Mouse (Mus musculus): ENCODE measurements around the gene Psmd5. TPM values are rescaled to one million over a fixed set of nuclear protein-coding genes. Genes with fewer than 3 reads are reported as not detected.
A peak's percentile ranks its signal among the peaks of the same experiment; 100 is the strongest.
"Not testable (repeated sequence)": the region's sequence is repeated elsewhere in the genome, so short reads cannot be mapped to it uniquely, and the experiment has no call there.

The Psmd5 gene
- polyA plus RNA-seq, 1 experiment = 1.2 TPM

- H3K36me3 ChIP-seq (ENCODE audit: control insufficient read depth) = no peaks in the 10 kb centered on the region
- no peaks in the 10 kb centered on the region for H3K4me1 ChIP-seq (ENCODE audit: control insufficient read depth)
- no peak overlapping the region for H3K4me3 ChIP-seq (replicated peaks)
- no peaks in the 10 kb centered on the region for H3K9me3 ChIP-seq (ENCODE audit: control insufficient read depth, low read length)
- no peak for TF ChIP-seq GATA1 (IDR thresholded peaks at IDR 0.05; ENCODE audit: low read length)
- no peak for TF ChIP-seq TAL1 (IDR thresholded peaks at IDR 0.05; ENCODE audit: low read length)
- peaks cover 11% of the 10 kb centered on the region for H3K27me3 ChIP-seq (ENCODE audit: control insufficient read depth)
These were observed 39.1 kb downstream of the Psmd5 start for GRCm38 (mm10) chr2:34835669-34836068.

DNA sequence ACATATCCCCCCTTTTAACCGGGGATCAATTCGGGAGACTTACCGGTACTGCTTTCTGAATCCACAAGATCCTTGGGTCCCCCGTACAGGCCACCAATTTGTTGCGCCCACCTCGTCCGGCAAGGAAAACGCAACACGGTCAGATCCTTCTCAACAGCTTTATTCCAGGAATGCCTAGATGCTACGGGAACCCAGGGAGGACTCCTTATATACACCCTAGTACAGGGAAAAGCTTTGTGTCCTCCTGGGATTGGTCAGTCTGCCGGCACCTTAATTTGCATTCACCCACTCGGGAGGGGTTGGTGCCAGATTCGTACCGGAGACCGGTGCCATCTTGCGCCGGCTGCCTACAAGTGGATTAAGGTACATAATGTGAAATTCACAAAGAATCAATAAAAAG lies 41.1 kb downstream of the Psmd5 start:
- TF ChIP-seq GATA1 (IDR thresholded peaks at IDR 0.05; ENCODE audit: low read length) (no peak), TAL1 (IDR thresholded peaks at IDR 0.05; ENCODE audit: low read length) (no peak)
- Histone ChIP-seq H3K4me1 (ENCODE audit: control insufficient read depth) (no peaks in the 10 kb centered on the region), H3K27me3 (ENCODE audit: control insufficient read depth) (peaks cover 14% of the 10 kb centered on the region), H3K9me3 (ENCODE audit: control insufficient read depth, low read length) (peaks cover 17% of the 10 kb centered on the region), H3K36me3 (ENCODE audit: control insufficient read depth) (no peaks in the 10 kb centered on the region; the same call in 1 of the 2 replicates), H3K4me3 (replicated peaks) (no peak overlapping the region)

DNA sequence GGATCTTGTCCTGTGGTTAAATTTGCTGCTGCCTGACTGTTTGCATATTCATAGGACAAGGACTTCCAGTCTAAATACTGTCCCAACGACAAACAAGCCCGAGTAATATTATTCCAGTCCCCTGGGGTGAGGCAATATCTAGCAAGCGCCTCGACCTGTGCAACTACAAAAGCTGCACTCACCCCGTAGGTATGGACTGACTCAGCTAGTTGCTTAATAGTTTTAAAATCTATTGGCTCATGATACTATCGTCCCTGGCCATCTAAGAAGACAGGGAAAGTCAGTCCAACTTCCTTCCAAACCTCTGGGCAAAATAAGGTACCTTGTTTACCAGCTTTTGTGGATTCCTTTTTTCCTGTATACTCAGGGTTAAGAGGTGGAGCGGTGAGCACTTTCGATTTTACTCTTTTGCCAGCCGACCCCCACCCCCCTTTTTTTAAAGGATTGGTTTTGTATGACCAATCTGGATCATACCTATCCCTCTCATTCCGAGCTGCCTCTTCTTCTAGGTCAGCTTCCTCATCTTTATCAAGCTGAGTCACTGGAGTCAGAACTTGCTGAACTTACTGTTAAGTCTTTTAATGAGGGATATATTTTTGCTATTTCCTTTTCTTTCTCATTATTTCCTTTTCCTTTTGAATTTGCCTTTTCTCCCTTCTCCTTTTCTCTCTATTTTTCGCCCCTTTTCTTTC lies 41.9 kb downstream of the Psmd5 start, which contains the start of gene Gm34653:
Gene Gm34653 (plus strand): TSS at position 242 of the 692 bp plus-strand sequence.
- H3K4me3 ChIP-seq (replicated peaks); H3K36me3 ChIP-seq (ENCODE audit: control insufficient read depth); H3K4me1 ChIP-seq (ENCODE audit: control insufficient read depth): not testable (repeated sequence)
- peaks cover 17% of the 10 kb centered on the region for H3K9me3 ChIP-seq (ENCODE audit: control insufficient read depth, low read length)
- H3K27me3 ChIP-seq (ENCODE audit: control insufficient read depth) = peaks cover 14% of the 10 kb centered on the region

- H3K4me3 ChIP-seq (replicated peaks); H3K36me3 ChIP-seq (ENCODE audit: control insufficient read depth); H3K27me3 ChIP-seq (ENCODE audit: control insufficient read depth): not testable (repeated sequence)
- H3K4me1 ChIP-seq (ENCODE audit: control insufficient read depth) = peaks cover 17% of the 10 kb centered on the region
- H3K9me3 ChIP-seq (ENCODE audit: control insufficient read depth, low read length) = peaks cover 17% of the 10 kb centered on the region
These were observed 44.7 kb downstream of the Psmd5 start for GRCm38 (mm10) chr2:34830066-34830465.

DNA sequence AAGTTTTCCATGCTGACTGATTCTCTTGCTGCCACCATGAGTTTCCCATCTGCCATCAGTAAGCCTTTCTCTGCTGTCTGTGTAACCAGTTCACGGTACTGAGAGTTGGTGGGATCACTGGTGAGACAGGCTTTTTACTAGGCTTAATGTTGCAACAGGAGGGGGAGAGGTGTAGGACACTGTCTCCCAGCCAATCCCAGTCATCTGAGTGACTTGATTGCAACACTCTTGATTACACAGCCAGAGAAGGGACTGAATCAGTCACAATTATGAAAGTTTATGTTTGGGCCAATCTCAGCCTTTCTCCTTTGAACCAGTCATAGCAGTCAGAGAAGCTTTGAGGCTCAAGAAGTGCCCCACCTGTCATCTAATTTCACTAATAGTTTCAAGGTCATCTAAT lies 46.7 kb downstream of the Psmd5 start:
- Histone ChIP-seq H3K27me3 (ENCODE audit: control insufficient read depth) (peaks cover 3% of the 10 kb centered on the region), H3K4me1 (ENCODE audit: control insufficient read depth) (peaks cover 38% of the 10 kb centered on the region)
- TF ChIP-seq TAL1 (IDR thresholded peaks at IDR 0.05; ENCODE audit: low read length) = no peak
- no peak for TF ChIP-seq GATA1 (IDR thresholded peaks at IDR 0.05; ENCODE audit: low read length)

GRCm38 (mm10) chr2:34827591-34827990 lies 47.2 kb downstream of the Psmd5 start:
- peaks cover 3% of the 10 kb centered on the region for H3K27me3 ChIP-seq (ENCODE audit: control insufficient read depth)
- peaks cover 21% of the 10 kb centered on the region for H3K36me3 ChIP-seq (ENCODE audit: control insufficient read depth)
- H3K9me3 ChIP-seq (ENCODE audit: control insufficient read depth, low read length) = peaks cover 17% of the 10 kb centered on the region
- H3K4me1 ChIP-seq (ENCODE audit: control insufficient read depth) = peaks cover 42% of the 10 kb centered on the region
- no peak for TF ChIP-seq GATA1 (IDR thresholded peaks at IDR 0.05; ENCODE audit: low read length)
- no peak for TF ChIP-seq TAL1 (IDR thresholded peaks at IDR 0.05; ENCODE audit: low read length)
- no peak overlapping the region for H3K4me3 ChIP-seq (replicated peaks)

More for the DNA sequence above, 46.7 kb downstream of the Psmd5 start:
- Histone ChIP-seq H3K4me3 (replicated peaks) (no peak overlapping the region), H3K36me3 (ENCODE audit: control insufficient read depth) (peaks cover 18% of the 10 kb centered on the region), H3K9me3 (ENCODE audit: control insufficient read depth, low read length) (peaks cover 17% of the 10 kb centered on the region)

DNA sequence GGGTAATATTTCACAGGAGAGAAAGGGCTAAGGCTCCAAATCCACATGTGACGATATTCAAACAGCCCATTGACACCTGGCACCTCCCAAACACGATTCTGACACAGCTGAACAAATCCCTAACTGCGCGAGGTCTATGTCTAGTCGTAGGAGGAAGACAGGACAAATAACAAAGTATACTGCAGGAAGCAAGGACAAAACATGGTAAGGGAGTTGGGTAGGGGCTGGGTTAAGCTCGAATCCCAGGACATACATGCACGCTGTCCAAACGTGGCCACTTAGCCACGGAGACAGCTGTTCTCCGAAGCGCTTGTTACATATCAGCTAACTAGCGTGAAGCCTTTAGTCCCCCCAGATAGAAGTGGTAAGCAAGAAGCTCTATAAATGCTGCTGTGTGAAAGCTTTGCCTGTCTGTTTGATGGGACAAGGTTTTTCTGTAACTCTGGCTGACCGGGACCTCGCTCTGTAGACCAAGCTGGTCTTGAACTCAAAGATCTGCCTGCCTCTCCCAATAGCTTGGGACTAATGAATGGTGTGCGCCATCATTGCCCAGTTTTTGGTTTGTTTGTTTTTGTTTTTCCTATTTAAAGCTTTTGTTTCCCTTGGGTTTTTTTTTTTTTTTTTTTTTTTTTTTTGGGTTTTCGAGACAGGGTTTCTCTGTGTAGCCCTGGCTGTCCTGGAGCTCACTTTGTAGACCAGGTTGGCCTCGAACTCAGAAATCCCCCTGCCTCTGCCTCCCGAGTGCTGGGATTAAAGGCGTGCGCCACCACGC lies 48.1 kb downstream of the Psmd5 start:
- TF ChIP-seq GATA1 (IDR thresholded peaks at IDR 0.05; ENCODE audit: low read length) (no peak), TAL1 (IDR thresholded peaks at IDR 0.05; ENCODE audit: low read length) (no peak)
- Histone ChIP-seq H3K4me1 (ENCODE audit: control insufficient read depth) (peaks cover 51% of the 10 kb centered on the region), H3K4me3 (replicated peaks) (peak overlapping the region; percentile 86), H3K27me3 (ENCODE audit: control insufficient read depth) (peaks cover 3% of the 10 kb centered on the region), H3K36me3 (ENCODE audit: control insufficient read depth) (peaks cover 31% of the 10 kb centered on the region), H3K9me3 (ENCODE audit: control insufficient read depth, low read length) (peaks cover 17% of the 10 kb centered on the region)

DNA sequence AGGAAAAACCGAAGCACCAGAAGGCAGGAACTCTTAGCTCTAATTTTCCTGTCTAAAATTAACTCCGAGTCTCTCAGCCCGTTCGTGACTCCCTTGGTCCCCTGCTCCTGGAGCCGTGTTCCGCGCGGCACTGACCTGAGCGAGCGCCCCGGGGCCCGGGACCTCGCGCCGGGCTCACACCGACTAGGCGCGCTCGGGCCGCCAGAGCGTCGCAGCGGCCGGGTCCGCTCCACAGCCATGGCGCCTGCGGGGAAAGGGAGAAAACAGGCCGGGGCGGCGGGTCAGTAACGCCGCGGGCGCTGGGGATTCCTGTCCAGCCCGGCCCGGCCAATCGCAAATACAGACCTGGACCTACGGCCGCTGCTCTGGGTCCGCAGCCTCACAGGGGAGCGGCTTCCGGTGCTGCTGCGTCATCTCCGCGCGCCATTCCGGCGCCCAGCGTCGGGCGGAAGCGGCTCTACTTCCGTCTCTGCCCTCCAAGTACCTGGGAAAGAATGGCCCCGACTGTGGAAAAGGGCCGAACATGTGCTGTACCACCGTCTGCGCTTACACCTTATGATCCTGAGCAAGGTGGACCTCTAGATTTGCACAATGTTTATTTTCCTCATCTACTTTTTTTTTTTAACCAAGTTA lies 48.8 kb downstream of the Psmd5 start, which contains the start of gene Fbxw2:
Gene Fbxw2 (minus strand): TSS at position 485 of the 633 bp plus-strand sequence.
- TF ChIP-seq GATA1 (IDR thresholded peaks at IDR 0.05; ENCODE audit: low read length) = no peak
- no peak for TF ChIP-seq TAL1 (IDR thresholded peaks at IDR 0.05; ENCODE audit: low read length)
- Histone ChIP-seq H3K36me3 (ENCODE audit: control insufficient read depth) (peaks cover 36% of the 10 kb centered on the region), H3K9me3 (ENCODE audit: control insufficient read depth, low read length) (peaks cover 17% of the 10 kb centered on the region), H3K4me1 (ENCODE audit: control insufficient read depth) (peaks cover 55% of the 10 kb centered on the region), H3K27me3 (ENCODE audit: control insufficient read depth) (peaks cover 3% of the 10 kb centered on the region), H3K4me3 (replicated peaks) (peak within 1 kb of the TSS; percentile 86)

DNA sequence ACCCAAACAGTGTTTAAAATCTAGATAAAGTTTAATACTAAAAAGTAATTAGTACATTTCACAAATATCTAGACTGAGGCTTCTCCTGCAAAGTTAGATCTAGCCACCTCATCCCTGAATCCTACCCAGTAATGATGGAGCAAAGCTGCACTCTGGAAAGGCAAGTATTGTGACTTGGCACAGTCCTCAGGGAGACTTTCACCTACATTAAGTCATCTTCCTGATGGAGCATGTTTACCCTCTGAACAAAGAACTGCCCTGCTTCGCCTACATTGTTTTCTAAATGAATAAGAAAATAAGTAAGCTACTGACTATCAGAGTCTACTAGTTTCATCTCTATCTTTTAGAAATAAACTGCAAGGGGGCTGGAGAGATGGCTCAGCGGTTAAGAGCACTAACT lies 56.3 kb downstream of the Psmd5 start:
- H3K27me3 ChIP-seq (ENCODE audit: control insufficient read depth) = no peaks in the 10 kb centered on the region
- peaks cover 94% of the 10 kb centered on the region for H3K36me3 ChIP-seq (ENCODE audit: control insufficient read depth)
- H3K4me3 ChIP-seq (replicated peaks) = no peak overlapping the region
- TF ChIP-seq GATA1 (IDR thresholded peaks at IDR 0.05; ENCODE audit: low read length) (no peak), TAL1 (IDR thresholded peaks at IDR 0.05; ENCODE audit: low read length) (no peak)
- no peaks in the 10 kb centered on the region for H3K9me3 ChIP-seq (ENCODE audit: control insufficient read depth, low read length)
- H3K4me1 ChIP-seq (ENCODE audit: control insufficient read depth) = peaks cover 48% of the 10 kb centered on the region

DNA sequence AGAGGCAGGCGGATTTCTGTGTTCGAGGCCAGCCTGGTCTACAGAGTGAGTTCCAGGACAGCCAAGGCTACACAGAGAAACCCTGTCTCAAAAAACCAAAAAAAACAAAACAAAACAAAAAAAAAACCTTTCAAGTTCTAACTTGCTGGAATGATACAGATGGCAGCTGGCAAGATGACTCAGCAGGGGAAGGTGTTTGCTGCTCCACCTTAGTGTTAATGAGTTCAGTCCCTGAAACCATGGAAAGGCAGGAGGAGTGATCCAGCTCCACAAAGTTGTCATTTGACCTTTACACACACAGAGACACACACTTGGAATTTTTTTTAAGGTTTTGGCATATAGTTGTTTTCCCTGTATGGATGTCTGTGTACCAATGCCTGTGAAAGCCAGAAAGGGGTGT lies 58.9 kb downstream of the Psmd5 start:
- Histone ChIP-seq H3K36me3 (ENCODE audit: control insufficient read depth) (peaks cover 97% of the 10 kb centered on the region), H3K4me1 (ENCODE audit: control insufficient read depth) (peaks cover 38% of the 10 kb centered on the region)
- H3K27me3 ChIP-seq (ENCODE audit: control insufficient read depth); H3K4me3 ChIP-seq (replicated peaks); H3K9me3 ChIP-seq (ENCODE audit: control insufficient read depth, low read length): not testable (repeated sequence)

Data from erythroblast, embryonic 14.5 days (primary cell).